Mouse (Mus musculus): ENCODE measurements at regions not wholly inside any gene's neighbourhood (a gene's known extent, or its start where the extent isn't known, plus 50 kb on each side); places are given as distances from the start of the nearest gene placed in this dataset.
A peak's percentile ranks its signal among the peaks of the same experiment; 100 is the strongest.

DNA sequence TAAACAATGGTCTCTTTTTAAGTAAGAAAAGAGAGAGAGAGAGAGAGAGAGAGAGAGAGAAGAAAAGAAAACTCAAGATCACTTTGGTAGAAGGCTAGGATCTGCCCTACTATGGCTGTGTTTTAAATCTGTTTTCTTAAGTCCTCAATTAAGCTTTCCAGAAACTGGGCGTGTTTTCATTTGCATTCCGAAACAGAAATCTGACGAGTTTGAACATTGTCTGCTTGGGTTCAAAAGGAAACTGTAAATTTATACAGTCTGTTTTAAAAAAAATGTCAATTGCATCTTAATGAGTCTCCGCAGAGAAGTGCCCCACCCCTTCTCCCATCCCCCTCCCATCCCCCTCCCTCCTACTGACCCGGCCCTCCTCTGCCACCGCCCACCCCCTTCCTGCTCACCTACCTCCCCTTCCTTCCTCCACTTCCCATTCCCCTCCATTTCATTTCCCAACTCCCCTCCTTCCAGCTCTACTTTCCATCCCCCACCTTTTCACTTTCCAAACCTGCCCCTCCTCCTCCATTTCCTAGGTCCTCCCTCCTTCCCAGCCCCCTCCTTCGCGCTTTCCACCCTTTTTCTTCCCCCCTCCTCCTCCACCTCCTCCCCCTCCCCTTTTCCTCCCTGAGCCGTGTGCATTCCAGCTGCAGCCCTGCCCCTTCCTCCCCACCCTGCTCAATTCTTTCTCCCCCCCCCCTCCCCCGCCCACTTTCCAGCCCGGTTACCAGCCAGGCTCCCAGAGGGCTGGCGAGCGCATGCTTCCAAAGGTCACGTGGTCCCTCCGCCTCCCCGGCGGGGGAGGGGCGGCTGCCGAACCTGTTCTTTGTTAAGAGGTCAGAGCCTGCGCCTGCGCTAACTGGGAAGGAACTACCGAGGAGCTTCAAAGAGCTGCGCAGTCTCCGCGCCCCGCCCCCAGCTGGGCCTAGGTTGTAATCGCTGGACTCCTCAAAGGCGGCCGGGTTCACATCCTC lies 77.7 kb upstream of the Tbl1x start:
- DNase-seq (ENCODE audit: low spot score in 2 of 2) = peak; percentile 91 to 95

DNA sequence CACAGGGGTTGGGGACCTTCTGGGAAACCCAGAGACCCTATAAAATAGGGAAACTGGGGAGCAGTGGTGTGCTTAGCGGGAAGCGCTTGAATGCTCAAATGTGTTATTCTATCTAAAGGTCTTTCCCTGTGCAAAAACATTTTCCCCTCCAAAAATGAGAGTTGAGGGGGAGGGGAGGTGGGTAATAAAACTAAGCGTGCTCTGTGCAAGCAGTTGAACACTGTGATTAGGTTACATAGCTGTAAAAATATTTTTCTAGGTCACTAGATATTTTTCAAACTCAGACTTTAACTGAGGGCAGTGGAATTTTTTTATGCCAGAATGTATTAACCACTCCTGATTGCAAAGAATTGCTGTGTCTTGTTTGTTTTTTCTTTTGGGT lies 77.0 kb upstream of the Tbl1x start:
- DNase-seq (ENCODE audit: low spot score in 2 of 2) = no peak

DNA sequence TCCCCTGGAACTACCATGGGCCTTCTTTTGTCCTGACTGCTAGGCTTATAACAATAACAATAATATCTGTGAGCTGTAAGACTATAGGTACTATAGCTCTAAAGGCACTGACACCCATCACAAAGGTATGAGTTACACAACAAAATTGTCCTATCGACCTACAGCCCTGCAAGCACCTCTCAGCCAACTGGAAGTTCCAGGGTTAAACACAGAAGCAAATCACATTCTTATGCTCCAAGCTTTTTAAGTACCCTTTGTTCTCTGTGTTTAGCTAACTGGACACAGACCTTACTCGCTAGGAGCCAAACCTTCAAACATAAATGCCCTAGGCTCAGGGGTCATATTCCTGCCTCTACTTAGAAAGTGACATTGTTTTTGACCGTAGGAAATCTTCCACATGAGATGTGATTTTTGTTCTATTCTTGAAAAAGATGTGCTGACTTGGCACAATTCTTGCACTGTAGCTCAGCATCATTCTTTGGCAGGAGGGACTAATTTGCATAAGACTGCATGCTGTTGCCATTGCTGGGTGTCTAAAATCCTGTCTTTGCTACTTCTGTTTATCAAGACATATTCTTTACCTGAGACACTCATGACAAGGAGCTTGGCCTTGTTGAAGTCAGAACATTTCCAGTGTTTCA lies 66.8 kb upstream of the Tbl1x start:
- DNase-seq (ENCODE audit: low spot score in 2 of 2) = no peak

DNA sequence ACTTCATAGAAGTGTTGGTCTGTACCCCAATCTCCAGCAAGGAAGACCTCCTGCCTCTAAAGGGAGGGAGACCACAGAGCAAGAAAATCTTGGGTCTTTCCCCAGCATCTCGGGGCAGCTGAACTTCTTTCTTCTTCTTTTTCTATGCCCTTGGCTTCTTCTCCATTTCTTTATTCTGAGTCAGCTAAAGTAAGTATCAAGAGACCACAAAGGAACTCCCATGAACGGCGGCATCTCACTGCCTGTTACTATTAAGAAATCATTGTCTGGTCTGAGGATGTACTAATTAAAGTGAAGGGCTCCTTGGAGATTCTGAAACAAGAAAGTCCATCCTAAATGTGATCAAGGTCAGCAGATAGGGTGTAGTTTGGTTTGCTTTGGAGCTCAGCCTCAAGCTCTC lies 64.1 kb upstream of the Tbl1x start:
- no peak for DNase-seq (ENCODE audit: low spot score in 2 of 2)

DNA sequence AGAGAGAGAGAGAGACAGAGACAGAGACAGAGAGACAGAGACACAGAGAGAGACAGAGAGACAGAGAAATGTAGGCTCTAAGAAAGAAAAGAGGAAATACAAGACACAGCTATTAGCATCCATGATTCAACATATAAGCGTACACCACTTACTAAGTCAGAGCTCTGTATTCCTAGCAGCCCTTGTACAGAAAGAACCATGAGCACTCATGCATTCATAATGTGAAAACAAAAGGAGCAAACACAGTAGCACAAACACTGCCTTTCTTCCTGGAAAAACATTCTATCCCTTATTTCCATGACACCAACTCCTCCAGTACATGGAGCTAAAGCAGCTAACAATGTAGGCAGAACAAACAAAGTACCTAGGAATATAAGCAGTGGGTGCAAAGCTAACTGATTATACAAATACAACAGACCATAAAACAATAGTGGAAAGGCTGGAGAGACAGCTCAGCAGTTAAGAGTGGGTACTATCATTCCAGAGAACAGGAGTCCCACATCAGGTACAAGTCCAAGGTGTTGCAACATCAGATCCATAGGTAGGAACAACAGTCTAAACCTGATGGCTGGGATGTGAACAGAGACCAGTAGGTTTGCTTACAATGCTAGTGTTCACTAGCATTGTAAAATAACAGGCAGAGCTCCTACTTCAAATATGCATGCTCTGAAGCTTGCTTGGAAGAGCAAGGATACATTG lies 58.7 kb upstream of the Tbl1x start:
- no peak for DNase-seq (ENCODE audit: low spot score in 2 of 2)
